6 mouse cellular contexts compared by ENCODE assay signal in the genomic region with DNA sequence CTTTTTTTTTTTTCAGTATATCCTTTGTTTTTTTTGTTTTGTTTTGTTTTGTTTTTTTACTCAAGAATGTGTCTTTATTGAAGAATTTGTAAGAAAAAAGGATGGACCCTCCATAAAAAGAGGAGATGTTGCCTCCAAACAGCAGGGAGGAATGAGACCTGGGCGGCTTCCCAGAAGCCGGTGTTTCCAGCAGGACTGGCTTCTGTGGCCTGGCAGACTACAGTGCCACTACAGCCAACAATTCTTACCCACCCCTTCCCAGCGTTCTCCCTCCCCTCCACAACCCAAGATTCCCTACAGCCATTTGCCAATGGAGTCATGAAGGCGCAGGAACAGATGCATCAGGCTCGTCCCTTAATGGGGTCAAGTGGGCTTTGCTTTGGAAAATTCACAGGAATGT.
DNase-seq lines count a peak whose midpoint lies in the region; ATAC-seq lines count a peak whose summit lies in the region.
"Not testable (repeated sequence)": the region's sequence is repeated elsewhere in the genome, so short reads cannot be mapped to it uniquely, and the experiment has no call there.

No protein-coding gene starts in this region.

- H3K4me2 ChIP-seq in hindbrain, embryonic 16.5 days (ENCODE audit: low read length): not testable (repeated sequence)

- not testable (repeated sequence) for H3K9ac ChIP-seq in hindbrain, embryonic 16.5 days (ENCODE audit: low read depth, low read length)

- WGBS in hindbrain, embryonic 16.5 days: 83% methylated on average over 5 of the region's 5 CpGs

- not testable (repeated sequence) for H3K4me3 ChIP-seq in hindbrain, embryonic 16.5 days (ENCODE audit: low read length)

- intact Hi-C loops in left cerebral cortex, postnatal 4 days (cut with DNase I): not testable (repeated sequence)

- not testable (repeated sequence) for H3K27me3 ChIP-seq in hindbrain, embryonic 16.5 days (replicated peaks; ENCODE audit: control insufficient read depth, insufficient read depth, low read length)

- not testable (repeated sequence) for H3K9me3 ChIP-seq in hindbrain, embryonic 16.5 days (ENCODE audit: control insufficient read depth, low read length)

- DNase-seq in Muller cell, postnatal 12 days (ENCODE audit: inconsistent ontology term): peak; percentile 28
- peak; percentile 70 to 77 for DNase-seq in cerebellum, postnatal 10 days
- peak; percentile 67 to 70 for DNase-seq in cerebellum, postnatal 14 days
- DNase-seq in heart, adult 11 months: peak; percentile 7
- peak; percentile 27 for DNase-seq in left cerebral cortex, postnatal 4 days

- not testable (repeated sequence) for H3K4me1 ChIP-seq in hindbrain, embryonic 16.5 days (ENCODE audit: control insufficient read depth, insufficient read depth, low read depth, low read length)

- H3K27ac ChIP-seq in hindbrain, embryonic 16.5 days (ENCODE audit: low read depth, low read length): not testable (repeated sequence)

- ATAC-seq in hindbrain, embryonic 16.5 days: peak; percentile 40; the same call in 1 of the 2 replicates

- not testable (repeated sequence) for H3K36me3 ChIP-seq in hindbrain, embryonic 16.5 days (ENCODE audit: control insufficient read depth, insufficient read depth, low read length)

Comparison
In these comparisons a context has a peak if more than half of its experiments do, and no peak if none do; other contexts are left out.
1. DNase-seq: peak in every context shown above with its lines; median percentile 74 in cerebellum, postnatal 10 days; 68 in cerebellum, postnatal 14 days; 28 in Muller cell, postnatal 12 days; 27 in left cerebral cortex, postnatal 4 days; 7 in heart, adult 11 months.